Mouse (Mus musculus) right cerebral cortex, postnatal 10 days (tissue): ENCODE results near the gene Kcnd2.
"Not testable (repeated sequence)": the region's sequence is repeated elsewhere in the genome, so short reads cannot be mapped to it uniquely, and the experiment has no call there.

Experiments
- DNase-seq, 2 experiments: peaks; one replicate each; pipeline ENCODE4 v3.0.0; 2021; ENCODE audit warnings: low spot score in 2 of 2

The Kcnd2 gene

GRCm38 (mm10) chr6:21215491-21216191 is at the start of gene Kcnd2:
TSS of gene Kcnd2 (plus strand) at chr6:21215503.
- DNase-seq, result no peak

DNA sequence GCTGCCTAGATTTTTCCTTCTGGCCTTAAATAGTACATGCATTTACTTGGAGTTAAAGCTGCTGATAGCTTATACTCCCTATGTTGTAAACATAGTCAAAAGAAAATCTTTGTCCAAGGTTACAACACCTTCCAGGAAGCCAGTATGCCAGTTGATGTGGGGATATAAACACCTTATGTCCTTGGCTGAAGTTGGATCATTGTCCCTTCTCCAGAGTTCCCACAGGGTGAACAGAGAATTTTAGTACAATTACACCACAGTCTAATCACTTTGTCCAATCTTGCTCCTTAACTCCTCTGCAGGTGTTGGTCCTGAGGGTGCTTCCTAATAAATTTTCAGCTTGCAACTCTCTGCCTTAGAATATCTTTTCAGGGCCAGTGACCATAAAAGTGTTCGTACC is 48.7 kb upstream of the Kcnd2 start:
- no peak for DNase-seq

GRCm38 (mm10) chr6:21195341-21195740 is 20.0 kb upstream of the Kcnd2 start:
- DNase-seq, result no peak

DNA sequence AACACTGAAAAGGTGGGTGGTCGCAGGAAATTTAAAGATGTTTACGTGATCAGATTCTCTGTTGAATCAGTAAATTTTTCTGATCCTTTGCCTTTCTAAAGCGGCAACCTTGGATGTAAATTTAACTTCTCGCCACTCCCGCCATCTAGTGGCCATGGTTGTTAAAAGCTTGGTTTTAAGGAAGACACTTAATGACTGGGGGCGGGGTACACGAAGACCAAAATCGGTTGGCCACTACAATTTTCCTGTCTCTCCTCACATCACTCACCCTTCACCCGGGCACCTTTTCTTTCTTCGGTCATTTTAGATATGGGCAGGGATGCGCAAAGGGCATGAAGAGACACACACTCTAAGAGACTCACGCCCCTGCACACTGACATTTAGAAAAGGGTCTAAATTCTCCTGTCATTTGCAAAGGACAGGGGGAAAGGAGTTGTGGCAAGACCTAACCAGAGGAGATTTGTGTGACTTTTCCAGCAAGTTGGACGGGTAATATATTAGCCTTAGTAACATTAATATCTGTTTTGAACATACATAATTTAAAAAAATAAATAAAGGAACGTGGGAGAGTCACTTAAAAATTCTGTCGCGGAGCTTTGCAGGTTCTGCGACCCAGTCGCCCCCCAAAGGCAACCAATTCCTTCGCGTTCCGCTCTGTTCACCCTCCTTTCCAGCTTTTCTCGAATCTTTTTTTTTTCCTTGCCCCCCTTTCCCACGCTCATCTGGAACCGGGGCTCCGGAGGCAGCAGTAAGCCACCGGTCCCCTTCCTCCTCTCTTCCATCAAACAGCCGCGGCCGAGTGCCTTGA is 1.2 kb upstream of the Kcnd2 start:
- DNase-seq, result peak; percentile 87 to 90

DNA sequence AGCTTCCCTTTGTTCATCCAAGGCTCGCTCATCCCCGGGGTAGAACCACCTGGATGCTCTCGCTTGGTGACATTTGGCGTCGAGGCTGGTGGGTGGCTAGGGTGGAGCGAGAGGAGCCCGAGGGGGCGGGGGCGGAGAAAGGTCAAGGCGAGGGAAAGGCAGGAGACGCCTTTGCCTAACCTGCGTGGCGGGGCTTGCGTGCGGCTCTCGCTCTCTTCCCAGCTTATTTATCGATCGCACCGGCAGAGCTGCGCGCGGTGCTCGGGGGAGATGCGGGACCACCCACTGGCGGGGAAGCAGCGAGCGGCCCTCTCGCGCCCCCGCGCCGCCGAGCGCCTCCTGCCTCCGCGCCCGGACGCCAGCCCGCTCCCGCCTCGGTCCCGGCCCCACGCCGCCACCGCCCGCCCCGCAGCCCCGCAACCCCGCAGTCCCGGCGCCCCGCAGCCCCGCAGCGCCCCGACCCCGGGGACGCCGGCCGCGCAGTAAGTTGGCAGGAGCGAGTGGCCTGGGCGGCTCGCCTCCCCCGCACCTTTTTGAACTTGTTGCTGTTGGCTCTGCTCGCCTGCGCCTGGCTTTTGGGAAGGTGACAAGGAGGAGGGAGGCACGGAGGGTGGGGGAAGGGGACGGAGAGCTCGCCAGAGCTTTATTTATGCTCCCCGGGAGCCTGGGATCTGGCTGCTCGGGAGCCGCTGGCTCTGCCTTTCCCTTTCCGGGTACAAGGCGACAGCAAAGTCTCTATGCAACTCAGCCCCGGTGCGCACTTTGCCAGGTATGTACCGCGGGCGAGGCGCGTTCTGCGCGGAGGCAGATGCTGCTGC is 421 bp upstream of the Kcnd2 start:
- DNase-seq, result peak; percentile 71 to 80

DNA sequence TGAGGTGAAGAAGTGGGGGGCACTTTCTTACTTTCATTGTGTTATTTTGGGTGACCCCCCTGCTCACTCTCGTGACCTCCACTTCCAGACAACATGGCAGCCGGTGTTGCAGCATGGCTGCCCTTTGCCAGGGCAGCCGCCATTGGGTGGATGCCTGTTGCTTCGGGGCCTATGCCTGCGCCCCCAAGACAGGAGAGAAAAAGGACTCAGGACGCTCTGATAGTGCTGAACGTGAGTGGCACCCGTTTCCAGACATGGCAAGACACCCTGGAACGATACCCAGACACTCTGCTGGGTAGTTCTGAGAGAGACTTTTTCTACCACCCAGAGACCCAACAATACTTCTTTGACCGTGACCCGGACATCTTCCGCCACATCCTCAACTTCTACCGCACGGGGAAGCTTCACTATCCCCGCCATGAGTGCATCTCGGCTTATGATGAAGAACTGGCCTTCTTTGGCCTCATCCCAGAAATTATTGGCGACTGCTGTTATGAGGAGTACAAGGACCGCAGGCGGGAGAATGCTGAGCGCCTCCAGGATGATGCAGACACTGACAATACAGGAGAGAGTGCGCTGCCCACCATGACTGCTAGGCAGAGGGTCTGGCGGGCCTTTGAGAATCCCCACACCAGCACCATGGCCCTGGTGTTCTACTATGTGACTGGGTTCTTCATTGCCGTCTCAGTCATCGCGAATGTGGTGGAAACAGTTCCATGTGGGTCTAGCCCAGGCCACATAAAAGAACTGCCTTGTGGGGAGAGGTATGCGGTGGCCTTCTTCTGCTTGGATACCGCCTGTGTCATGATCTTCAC is 1.1 kb downstream of the Kcnd2 start:
- peak; percentile 30 to 31 for DNase-seq

DNA sequence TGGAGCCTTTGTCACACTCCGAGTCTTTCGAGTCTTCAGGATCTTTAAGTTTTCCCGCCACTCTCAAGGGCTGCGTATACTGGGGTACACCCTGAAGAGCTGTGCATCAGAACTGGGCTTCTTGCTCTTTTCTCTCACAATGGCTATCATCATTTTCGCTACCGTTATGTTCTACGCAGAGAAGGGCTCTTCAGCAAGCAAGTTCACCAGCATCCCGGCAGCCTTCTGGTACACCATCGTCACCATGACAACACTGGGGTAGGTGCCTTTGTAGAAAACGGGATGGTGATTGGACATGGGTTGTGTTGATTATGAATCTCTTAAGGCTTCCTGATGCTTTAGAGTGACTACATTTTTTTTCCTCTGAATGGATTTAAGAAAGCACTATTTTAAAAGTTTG is 1.9 kb downstream of the Kcnd2 start:
- peak in 1 of 2 experiments; percentile 19 for DNase-seq

- no peak for DNase-seq
Measured at GRCm38 (mm10) chr6:21226124-21226523, 10.8 kb downstream of the Kcnd2 start.

GRCm38 (mm10) chr6:21259031-21259430 is 43.7 kb downstream of the Kcnd2 start:
- no peak for DNase-seq

DNA sequence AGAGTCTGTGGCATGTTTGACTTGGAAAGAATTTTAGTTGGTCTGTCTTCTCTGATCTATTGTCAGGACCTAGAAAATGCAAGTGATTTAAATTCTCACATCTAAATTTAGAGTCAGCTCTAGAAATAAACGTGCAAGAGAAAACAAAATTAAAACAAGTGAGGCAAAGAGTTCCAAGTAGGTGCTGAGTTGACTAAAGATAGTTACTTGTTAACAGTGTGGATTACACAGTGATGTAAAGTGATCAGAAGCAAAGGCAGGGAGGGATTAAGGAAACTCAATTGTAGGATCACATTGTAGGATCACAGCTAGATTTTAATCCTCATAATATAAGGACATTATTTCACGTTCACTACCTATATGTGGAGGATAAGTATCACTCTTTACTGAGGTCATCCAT is 52.6 kb downstream of the Kcnd2 start:
- no peak for DNase-seq

- DNase-seq, result peak; percentile 21 to 39
Measured at GRCm38 (mm10) chr6:21277343-21277933, 62.1 kb downstream of the Kcnd2 start.

DNA sequence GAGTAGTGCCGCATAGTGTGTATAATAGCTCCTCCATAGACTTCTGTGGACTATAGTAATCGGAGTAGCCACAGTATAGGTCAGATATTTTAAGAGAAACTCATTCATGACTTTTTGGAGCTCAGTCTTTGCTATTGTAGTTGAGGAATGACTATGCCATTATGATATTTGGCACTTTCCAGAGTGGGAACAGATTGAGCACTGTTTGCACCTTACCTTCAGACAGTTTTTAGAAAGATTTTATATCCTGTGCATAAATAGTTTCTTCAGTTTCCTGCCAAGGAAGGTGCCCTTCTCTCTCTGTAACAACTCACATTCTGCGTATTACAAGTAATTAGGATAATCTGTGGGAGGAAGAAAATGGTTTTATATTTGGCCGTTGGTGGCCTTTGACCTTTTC is 89.6 kb downstream of the Kcnd2 start:
- no peak for DNase-seq

DNA sequence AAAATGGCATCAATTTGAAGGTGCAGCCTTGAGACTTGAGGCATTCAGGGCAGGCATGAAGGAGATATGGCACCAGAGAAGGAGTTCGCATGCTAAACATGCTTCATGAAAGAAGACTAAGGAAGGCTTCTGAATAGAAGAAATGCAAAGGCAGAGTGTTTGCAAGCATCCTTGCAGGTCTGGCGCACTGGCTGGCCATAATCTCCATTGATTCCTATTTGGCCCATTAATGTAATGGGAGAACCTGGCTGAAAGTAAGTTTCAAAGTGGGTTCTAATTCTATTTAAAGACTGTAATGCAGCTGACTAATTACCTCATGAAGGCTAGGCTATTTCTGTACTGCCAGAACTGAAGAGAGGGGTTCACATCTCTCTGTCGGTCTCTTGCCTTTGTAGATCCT is 94.9 kb downstream of the Kcnd2 start:
- DNase-seq, result no peak

GRCm38 (mm10) chr6:21321407-21321806 is 106.1 kb downstream of the Kcnd2 start:
- DNase-seq, result no peak

- DNase-seq, result no peak
Measured at GRCm38 (mm10) chr6:21322211-21322610, 106.9 kb downstream of the Kcnd2 start.

DNA sequence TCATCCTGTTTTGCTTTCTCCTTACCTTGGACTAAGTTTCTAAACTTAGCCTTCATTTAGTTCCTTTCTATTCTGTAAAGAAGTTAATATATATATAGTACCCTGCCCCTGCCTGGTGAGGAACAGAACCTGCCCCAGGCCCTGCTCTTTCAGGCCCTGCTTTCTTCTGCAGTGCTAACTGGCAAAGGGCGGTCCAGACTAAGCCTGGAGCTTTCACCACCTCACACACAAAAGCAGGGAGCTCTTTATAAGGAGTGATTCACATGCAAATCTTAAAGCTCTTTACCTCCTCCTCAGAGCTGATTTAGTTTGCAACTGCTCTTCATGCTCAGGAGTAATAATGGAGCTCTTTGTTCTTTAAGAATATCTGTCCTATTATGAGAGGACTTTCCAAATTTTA is 109.9 kb downstream of the Kcnd2 start:
- DNase-seq, result no peak

- DNase-seq, result no peak
Measured at GRCm38 (mm10) chr6:21327081-21327737, 111.9 kb downstream of the Kcnd2 start.

GRCm38 (mm10) chr6:21385298-21385697 is 170.0 kb downstream of the Kcnd2 start:
- not testable (repeated sequence) for DNase-seq

DNA sequence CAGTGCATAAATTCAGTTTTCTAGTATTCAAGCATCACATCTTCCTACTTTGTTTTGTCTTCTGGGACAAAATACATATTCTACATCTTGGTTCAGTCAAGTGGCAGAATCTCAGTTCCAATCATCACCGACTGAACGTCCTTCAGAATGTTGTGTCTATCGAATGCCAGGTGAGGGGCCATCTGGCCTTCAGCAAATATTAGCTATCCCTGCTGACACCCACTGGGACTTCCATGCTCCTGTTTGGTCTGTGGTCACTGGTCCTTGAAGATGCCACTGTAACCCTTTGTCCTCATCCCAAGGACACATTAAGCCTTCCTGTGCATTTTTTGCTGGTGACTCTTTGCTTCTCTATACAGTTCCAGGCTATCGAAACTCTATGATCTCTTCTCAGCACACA is 176.5 kb downstream of the Kcnd2 start:
- DNase-seq, result no peak

DNA sequence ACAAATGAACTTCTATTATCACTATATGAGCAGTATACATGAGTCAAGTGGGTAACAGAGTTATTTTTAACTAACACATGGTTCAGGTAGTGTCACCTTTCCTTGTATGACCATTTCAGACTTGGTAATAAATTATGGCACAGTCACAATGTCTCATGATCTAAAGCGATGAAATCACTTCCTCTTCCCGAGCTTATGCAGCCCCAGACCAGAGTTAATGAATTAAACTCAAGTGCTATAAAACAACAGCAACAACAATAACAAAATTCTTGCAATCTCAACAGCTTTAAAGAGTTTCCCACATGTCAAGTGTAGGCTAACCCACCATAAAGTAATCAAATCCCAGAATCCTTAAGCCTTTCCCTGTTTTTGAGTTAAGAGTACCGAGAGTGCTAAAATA is 198.4 kb downstream of the Kcnd2 start:
- no peak for DNase-seq

- DNase-seq, result peak; percentile 54 to 76
Measured at GRCm38 (mm10) chr6:21418246-21418645, 202.9 kb downstream of the Kcnd2 start.
